Mouse (Mus musculus) right cerebral cortex, postnatal 14 days (tissue): Measurements from ENCODE around the gene Tpr.
A peak's percentile ranks its signal among the peaks of the same experiment; 100 is the strongest.

Experiments used
- DNase-seq: peaks from one replicate; pipeline ENCODE4 v3.0.0; 2022

Gene Tpr

GRCm38 (mm10) chr1:150392638-150393487 lies at the start of gene Tpr, which contains the start of gene Odr4:
Gene Tpr (plus strand): TSS chr1:150392838.
Gene Odr4 (minus strand): TSS chr1:150393080.
- peak; percentile 98 for DNase-seq

- DNase-seq: no peak
These were observed 31.8 kb upstream of the Tpr start for GRCm38 (mm10) chr1:150360864-150361263.

- no peak for DNase-seq
These were observed 19.7 kb upstream of the Tpr start for GRCm38 (mm10) chr1:150372895-150373294.

GRCm38 (mm10) chr1:150374247-150374646 lies 18.4 kb upstream of the Tpr start:
- no peak for DNase-seq

- no peak for DNase-seq
These were observed 8.5 kb upstream of the Tpr start for GRCm38 (mm10) chr1:150384138-150384537.

- DNase-seq: no peak
These were observed 5.1 kb upstream of the Tpr start for GRCm38 (mm10) chr1:150387572-150387971.

GRCm38 (mm10) chr1:150389390-150390129 lies 3.1 kb upstream of the Tpr start:
- DNase-seq: no peak

GRCm38 (mm10) chr1:150391931-150392637 lies 554 bp upstream of the Tpr start:
- DNase-seq: no peak

- no peak for DNase-seq
These were observed 832 bp downstream of the Tpr start for GRCm38 (mm10) chr1:150393488-150393852.

GRCm38 (mm10) chr1:150396001-150396400 lies 3.4 kb downstream of the Tpr start:
- no peak for DNase-seq

GRCm38 (mm10) chr1:150403914-150404313 lies 11.3 kb downstream of the Tpr start:
- no peak for DNase-seq

GRCm38 (mm10) chr1:150404555-150404954 lies 11.9 kb downstream of the Tpr start:
- no peak for DNase-seq

- DNase-seq: no peak
These were observed 14.6 kb downstream of the Tpr start for GRCm38 (mm10) chr1:150407285-150407684.

- DNase-seq: no peak
These were observed 17.4 kb downstream of the Tpr start for GRCm38 (mm10) chr1:150409996-150410395.

GRCm38 (mm10) chr1:150416006-150416405 lies 23.4 kb downstream of the Tpr start:
- DNase-seq: no peak

- no peak for DNase-seq
These were observed 25.8 kb downstream of the Tpr start for GRCm38 (mm10) chr1:150418426-150418825.

GRCm38 (mm10) chr1:150425665-150426064 lies 33.0 kb downstream of the Tpr start:
- no peak for DNase-seq

GRCm38 (mm10) chr1:150426216-150426615 lies 33.6 kb downstream of the Tpr start:
- no peak for DNase-seq

GRCm38 (mm10) chr1:150438641-150439040 lies 46.0 kb downstream of the Tpr start:
- DNase-seq: no peak

GRCm38 (mm10) chr1:150441731-150442130 lies 49.1 kb downstream of the Tpr start:
- no peak for DNase-seq

GRCm38 (mm10) chr1:150458977-150459376 lies 66.3 kb downstream of the Tpr start:
- no peak for DNase-seq

GRCm38 (mm10) chr1:150459599-150459998 lies 67.0 kb downstream of the Tpr start:
- DNase-seq: no peak

- no peak for DNase-seq
These were observed 68.0 kb downstream of the Tpr start for GRCm38 (mm10) chr1:150460595-150460994.
